Mouse (Mus musculus) lung, adult 2 months (tissue): ENCODE measurements around the gene Pigp.

Source experiments
- CTCF ChIP-seq: fragments of 200-500 bp; IDR thresholded peaks from 2 replicates; pipeline ENCODE4 v1.5.1; 2011; ENCODE audit warnings: mild to moderate bottlenecking, low read length, control low read depth; ENCODE audit not compliant: insufficient read depth
- POLR2A ChIP-seq: fragments of 200-500 bp; IDR thresholded peaks from 2 replicates; pipeline ENCODE4 v1.6.1; 2011; ENCODE audit warnings: low read depth, mild to moderate bottlenecking, control low read depth, low read length, borderline replicate concordance; ENCODE audit errors: extremely low read depth

DNA sequence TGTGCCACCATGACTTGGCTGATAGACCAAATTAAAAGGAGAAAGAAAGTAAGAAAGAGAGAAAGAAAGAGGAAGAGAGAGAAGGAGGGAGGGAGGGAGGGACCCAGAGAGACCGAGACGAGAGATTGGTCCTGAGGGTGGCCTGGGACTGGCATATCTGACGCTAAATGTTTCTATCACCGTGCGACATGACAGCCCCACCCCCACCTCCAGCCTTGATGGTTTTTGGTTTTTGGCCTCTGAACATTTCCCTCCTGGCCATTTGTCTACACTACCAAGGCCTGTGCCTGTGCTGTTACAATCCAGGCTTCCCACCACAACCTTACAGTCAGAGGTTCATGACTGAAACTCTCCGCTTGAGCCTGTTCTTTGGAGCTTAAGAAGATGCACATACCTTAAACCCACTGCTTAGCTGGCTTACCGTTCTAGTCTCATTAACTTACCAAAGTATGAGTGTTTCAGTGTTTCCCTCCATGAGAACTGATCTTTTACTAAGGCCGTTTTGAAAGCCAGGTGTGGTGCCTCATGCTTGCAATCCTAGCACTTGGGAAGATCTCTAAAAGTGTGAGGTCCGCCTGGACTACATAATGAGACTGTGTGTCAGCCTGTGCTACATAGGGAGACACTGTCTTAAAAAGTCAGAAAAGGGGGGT is 40.3 kb downstream of the Pigp start:
- TF ChIP-seq CTCF (no peak), POLR2A (no peak)
